Mouse (Mus musculus) adrenal gland, postnatal 25 days (tissue): ENCODE data around the gene Wdfy3. TPM values are rescaled to one million over a fixed set of nuclear protein-coding genes. Genes with fewer than 3 reads are reported as not detected.
"Not testable (repeated sequence)": the region's sequence is repeated elsewhere in the genome, so short reads cannot be mapped to it uniquely, and the experiment has no call there.

Experiments used
- DNase-seq: peaks from one replicate; pipeline ENCODE4 v3.0.0; 2021; ENCODE audit warnings: mixed read lengths
- total RNA-seq: library from RNA; stranded (reverse); gene quantifications from 2 replicates; pipeline ENCODE4 v1.2.3, GENCODE M21; 2021

Wdfy3 gene
- total RNA-seq, 1 experiment from 2014 or later = 54.3 TPM

DNA sequence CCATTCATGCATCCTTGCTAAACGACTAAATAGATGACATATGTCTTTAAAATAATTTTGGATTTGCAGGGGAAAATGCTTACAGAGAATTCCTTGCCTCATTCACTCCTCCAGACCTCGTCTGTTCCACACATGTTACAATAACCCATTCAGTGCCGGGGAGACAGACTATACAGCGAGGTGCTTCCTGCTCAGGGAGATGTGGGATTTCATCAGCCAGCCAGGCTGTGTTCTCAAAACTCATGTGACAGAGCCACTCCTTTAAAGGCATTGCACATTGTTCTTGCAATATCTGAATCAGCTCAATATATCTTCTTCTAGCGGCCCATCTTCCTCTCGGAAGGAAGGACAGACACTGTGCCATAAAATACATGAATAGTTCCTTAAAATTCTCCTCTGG is 70.8 kb downstream of the Wdfy3 start:
- no peak for DNase-seq

DNA sequence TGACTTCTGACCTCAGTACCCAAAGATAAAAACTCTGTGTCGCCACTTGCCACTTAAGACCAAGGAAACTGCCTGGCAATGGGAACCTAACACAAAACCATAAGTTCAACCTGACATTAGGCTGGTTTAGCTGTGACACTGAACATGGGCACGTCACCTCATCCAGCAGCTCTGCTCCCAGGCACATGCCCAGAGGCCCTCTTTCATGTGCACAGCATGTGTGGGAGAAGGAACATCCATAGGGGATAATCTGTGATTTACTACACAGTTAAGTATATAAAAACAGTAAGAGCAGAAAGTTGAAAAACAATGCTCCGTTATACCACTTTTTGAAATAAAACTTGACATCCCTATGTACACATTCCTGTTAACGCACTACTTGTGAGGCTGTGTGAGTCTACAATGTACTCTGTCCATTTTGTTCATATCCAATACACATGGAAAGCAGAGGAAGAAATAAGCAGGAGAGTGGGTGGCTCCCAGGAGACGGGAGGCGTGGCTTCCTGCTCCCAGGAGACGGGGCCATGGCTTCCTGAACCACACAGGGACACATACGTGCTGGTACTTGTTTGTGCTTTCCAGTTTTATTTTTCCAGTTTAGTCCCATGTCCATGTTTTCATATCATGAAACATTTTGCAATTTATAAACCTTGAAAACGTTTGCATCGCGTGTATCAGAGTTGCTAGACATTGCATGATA is 73.5 kb downstream of the Wdfy3 start:
- no peak for DNase-seq

DNA sequence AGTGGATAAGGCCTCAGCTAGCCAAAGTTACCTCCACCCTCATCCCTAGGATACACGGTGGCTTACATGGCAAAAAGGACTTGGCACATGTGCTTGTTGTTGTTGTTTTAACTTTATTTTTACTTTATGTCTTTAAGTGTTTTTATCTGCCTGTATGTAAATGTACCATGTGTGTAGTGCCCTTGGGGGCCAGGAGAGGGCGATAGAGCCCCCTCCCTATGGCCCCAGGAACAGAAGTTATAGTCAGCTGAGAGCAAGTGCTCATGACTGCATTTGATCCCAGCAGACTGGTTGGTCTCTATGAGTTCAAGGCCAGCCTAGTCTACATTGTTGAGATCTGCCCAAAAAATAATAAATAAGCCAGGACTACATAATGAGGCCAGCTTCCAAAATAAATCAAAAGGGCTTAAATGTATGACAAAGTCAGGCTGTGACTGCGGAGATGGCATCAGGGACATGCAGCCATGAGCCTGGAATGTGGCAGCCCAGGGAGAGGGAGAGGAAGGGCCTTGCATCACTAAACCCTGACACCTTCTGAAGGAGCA is 74.2 kb downstream of the Wdfy3 start:
- no peak for DNase-seq

DNA sequence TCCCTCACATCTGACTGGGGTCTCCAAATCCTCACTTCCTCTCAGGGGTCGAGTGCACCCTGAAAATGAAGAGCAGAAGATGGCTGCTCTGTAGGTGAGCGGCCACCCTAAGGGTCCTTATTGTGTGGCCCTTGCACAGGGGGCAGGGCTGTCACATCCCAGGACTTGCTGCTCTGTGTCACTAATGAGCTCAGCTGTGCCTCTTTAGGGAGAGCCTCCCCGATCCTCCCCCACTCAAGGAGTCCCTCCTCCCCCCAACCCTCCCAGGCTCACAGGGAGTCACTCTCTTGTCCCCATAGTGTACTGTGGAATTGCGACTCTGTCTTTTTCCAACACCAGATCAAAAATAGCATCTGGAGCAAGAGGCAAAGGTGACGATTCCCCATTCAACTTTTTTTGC is 75.7 kb downstream of the Wdfy3 start:
- no peak for DNase-seq

DNA sequence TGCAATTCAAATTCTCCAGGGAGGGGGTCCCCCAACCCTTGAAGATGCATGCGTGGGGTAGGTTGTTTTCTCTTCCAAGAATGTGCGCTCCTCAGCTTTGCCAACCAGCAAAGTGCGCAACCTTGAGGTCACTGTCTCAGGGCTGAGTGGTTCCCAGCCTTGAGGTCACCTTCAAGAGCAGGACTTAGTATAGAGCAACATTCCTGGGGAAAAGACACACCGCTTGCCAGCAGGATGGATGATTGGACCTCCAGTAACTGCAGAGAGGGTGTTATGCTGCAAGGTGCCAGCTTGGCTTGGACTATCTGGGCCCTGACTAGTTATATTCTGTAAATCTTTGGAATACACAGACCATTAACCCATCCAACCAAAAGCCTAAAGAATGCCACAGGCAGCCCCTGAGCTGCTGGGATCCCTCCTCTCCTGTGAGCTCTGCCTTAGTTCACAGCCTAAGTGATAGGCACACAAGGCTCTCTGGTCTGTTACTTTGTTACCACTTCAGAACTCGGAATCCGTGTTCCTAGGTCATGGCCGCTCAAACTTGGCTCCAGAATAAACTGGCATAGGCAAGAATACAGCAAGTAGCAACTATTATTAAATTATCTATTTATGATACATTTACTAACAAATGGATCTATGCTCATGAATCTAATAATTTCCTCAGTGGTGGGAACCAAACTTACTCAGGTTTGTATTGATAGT is 76.6 kb downstream of the Wdfy3 start:
- DNase-seq = no peak

DNA sequence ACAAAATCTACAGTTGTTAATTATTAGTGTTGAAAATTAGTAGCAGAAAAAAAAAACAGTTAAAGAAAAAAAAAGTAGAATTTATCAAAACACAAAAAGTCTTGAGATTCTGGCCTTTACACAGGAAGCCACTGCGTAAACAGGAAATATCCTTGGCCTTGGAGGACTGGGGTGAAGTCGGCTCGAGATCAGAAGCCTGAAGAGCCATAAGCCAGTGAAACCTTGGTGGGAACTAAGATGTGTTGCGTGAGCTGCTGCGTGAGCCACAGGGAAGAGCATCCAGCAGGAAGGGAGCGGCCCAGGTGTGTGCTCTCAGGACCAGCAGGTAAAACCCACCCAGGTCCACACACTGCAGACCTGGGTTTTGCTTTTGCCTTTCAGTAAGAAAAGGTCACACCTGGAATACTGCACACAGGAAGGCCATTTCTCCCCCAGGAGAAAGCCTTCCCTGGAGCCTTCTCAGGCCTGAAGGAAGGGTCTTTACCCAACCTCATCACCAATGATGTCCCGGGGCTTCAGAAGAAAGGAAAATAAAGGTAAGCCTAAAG is 79.3 kb downstream of the Wdfy3 start:
- no peak for DNase-seq

DNA sequence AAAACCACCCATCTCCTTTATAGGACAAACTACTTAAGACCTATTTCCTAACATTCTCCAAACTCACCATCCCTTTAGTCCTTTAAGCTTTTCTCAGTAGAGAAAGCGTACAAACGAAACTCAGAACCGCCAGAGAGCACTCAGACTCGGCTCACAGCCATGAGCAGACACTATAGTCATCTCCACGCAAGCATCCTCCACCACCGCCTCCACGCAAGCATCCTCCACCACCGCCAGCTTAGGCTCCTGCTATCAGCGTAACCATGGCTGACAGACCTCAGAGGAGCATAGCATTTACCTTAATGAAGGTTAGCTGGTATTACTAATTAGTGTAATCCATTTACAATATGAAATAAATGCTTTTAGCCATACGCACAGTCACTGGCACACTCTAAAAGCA is 81.2 kb downstream of the Wdfy3 start:
- no peak for DNase-seq

DNA sequence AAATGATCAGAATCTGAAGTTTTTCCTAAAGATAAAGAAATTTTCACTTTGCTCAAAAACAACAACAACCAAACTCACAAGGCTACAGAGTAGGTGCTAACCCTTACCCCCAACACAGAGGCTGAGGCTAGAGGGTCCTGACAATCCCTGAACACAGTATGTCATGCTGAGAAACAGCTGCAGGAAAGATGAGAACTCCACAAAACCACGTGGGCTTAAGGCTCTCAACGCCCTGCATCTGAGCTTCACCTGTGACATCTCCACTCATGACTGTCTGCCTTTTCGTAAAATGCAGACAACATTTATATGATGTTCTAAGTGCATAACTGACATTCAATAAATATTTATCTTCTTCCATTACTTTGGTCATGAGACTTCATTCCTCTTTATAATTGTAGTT is 83.0 kb downstream of the Wdfy3 start:
- no peak for DNase-seq

DNA sequence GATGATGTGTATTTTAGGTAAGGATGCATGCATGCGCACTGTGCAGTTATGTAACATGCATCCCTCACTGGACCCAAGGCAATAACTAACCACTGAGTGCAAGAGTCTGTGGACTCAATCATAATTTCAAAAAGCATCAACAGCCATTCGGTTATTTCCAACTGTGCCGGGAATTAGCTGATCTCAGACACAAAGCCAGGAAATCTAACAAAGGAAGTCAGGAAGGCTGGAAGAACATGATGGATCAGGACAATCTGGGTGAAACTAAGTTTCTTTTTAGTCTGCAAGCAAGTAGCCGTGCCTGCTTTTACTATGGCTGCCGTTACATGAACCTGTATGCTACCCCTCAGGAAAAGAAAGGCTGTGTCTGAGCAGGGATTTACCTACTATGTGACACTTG is 87.5 kb downstream of the Wdfy3 start:
- no peak for DNase-seq

DNA sequence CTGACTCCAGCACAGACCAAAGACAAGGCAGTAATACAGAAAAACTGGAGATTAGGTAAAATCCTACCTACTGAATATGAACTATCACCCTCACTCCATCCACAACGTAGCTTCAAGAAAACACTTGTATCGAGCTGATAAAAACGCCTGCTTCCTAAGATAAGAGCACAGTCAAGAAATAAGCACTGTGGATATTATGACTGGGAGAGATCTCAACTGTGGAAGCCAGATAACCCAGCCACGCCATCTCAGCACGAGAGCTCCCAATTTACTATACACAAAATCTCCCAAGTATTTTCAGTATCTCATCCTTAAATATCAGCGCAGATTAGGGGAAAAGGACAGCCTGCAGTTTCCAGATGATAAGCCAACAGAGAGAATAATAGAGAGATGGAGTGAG is 90.1 kb downstream of the Wdfy3 start:
- DNase-seq = no peak

DNA sequence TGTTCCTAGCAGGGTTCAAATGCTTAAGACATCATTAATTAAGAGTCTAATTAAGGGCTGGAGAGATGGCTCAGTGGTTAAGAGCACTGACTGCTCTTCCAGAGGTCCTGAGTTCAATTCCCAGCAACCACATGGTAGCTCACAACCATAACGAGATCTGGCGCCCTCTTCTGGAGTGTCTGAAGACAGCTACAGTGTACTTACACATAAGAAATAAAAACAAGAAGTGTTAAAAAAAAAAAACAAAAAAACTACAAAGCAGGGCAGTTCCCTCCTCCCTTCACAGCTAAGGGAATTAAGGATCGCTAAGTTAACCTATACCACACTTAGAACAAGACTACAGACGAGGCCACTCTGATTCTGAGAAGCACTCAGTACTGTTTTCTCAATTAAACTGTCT is 97.1 kb downstream of the Wdfy3 start:
- not testable (repeated sequence) for DNase-seq

DNA sequence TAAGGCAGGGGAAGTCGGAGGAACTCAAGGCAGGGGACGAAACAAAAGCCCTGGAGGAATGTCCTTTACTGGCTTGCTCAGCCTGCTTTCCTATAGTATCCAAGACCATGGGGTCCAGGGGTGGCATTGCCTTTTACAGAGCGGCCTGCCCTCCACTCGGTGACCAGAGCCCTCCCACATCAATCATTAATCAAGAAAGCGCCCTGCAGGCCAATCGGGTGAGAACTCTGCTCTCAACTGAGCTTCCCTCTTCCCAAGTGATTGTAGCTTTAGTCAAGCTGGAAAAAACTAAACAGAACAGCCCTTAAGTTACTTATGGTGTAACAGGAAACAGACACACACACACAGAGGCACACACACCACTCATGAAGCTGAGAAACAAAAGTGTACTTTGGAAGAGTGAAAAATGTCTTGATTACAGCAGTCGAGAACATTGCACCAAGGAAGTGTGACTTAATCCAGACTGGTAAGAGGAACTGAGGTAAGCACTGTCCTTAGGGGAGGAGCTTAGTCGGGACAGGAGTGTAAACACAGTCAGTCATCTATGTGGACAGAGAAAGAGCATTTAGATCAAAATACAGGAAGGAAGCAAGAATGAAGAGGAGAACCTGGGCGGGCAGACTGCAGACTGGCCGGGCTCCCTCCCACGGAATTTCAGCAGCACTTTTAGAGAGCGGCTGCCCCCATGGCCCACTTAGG is 101.4 kb downstream of the Wdfy3 start:
- DNase-seq = no peak

DNA sequence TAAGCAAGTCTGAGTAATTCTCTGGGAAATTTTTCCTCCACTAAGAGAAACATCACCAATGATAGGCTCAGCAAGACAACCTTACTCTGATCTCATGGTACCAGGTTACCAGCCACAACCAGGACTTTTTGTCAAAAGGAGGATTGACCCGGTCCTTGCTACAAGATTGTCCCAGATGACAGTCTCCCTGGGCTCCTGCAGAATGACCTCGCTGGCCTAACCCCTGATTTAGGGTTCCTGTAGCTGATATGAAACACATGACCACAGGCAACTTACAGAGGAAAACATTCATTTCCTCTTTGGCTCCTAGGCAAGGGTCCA is 101.9 kb downstream of the Wdfy3 start:
- no peak for DNase-seq

DNA sequence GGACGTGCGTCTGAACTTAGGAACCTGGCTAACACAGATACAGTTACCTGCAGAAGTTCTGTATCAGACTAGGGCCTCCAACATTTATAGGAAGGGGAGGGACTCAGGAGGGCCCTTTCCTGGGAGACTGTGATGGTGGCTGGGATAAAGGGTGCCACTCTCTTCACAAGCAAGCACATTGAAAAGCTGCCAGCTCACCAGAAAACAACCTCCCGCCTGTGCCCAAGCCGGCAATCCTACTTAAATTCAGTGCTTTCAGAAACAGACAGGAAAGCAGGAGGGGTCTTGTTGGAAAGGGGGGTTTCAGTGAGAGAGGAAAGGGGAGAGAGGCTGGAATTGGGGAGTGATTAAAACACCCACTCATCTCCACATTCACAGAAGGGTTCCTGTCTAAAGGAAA is 106.9 kb downstream of the Wdfy3 start:
- DNase-seq = no peak

DNA sequence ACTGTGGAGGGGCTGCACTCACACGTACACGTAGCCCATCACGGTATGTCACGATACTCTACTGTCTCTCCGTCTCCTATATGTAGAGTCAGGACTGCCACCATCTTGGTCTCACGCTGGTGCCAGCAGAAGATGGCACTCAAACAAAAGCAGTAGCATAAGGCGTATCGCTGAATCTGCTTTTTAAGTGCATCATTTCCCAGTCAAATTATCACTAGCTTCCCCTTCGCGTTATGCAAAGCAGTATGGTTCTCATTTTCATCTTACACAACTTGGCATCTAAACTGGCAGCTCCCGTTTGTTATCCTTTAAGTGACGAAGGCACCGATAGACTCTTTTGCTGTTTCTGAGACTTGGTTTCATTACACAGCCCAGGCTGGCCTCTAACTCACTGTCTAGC is 110.4 kb downstream of the Wdfy3 start:
- no peak for DNase-seq

DNA sequence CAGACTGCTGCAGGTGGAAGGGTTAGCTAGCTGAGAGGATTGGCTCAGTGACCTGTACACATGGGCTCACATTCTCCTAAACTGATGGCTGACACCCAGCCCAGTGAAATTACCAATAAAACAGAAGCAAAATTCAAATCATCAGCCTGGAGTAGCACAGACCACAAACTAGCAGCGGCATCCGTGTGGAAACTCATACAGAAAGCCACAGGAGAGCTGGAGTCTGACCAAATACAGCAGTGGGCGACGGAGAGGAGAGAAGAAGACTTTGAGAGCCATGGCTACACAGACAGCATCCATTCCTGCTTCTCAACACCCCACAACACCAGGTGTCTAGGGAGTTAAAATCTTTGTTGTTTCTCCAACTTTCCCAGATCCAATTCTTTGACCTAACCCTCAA is 110.8 kb downstream of the Wdfy3 start:
- DNase-seq = no peak

DNA sequence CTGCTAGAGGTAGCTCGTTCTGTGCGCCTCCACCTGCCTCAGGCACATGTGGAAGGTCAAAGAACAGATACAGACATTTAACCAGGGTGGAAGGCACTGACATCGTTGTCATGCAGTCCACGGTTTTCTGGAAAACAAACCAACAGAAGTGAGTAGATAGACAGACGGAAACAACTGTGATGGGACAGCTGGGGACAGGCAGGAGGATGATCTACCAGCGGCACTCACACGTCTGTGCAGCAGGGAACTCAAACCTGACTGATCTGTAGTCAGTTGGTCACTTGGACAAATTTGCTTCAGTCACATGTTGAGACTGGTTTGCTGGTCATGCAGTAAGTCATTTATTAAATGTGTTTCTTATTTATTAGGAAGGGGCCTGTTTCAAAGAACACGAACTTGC is 112.3 kb downstream of the Wdfy3 start:
- no peak for DNase-seq

DNA sequence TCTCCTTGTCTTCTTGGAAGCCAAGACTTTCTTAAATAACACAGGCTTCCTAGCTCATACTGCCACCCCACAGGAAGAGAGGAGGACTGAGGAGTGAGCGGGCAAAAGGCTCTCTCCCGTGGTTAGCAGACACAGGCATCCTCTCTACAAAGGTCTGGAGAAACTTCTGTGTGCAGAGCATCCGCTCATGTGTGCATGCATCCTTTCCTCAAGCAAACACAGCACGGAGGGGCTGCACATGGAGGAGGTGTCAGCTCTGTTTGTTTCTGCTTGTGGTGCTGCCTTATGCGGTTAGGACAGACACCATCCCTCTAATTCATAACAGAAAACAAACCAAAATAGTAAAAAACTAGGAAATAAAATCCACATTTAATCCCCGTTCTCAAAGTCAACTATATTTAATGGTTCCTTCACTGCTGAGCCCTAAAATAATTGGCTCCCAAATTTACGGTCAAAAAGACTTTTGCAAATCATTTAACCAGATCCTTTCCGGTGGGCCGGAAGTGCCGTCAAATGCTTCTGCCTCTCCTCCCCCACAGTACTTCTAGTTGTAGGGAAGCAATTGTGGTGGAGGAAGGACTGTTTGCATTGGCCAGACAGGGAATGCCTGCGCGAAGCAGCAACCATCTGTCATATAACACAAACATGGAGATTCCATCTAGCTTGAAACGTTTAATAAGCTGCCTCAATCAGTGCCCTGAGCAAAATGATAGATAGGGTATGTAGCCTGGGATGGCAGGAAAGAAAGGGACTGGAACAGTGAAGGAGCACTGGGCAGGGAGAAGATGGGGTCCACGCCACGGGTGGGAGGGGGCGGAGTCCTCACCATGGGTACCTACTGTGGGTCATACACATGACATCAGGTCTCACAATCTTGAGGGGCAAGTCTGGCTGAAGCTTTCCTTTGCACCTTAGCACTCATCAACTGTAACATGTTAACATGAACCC is 115.1 kb downstream of the Wdfy3 start:
- DNase-seq = no peak

DNA sequence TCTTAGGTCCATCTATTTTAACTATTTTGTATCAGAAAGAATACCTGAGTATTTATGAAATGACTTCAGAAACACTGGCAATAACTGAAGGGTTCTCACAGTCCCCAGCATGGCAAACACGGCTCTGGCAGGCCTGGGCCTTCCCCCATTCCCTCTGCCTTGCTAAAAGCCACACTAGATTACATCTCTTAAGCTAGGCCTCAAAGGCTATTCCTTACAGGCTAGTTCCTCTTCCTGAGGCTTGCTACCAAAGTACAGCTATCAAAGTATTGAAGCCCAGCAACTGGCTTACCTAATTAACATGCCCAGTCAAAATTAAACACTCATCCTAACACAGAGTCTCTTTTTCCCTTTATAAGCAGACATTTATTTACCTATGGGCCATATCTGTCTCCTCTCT is 117.8 kb downstream of the Wdfy3 start:
- no peak for DNase-seq

DNA sequence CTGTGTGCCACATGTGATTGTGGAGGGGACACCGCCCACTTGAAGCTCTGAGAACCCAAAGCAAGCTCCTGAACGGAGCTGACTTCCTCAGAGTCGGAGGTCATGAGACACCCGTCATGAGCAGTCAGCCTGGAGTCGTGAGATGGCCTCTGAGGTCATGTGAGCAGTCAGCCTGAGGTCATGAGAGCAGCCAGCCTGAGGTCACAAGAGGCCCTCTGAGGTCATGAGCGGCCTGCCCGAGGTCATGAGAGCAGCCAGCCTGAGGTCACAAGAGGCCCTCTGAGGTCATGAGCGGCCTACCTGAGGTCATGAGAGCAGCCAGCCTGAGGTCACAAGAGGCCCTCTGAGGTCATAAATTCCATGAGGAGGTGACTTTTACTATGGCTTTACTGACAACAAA is 120.4 kb downstream of the Wdfy3 start:
- DNase-seq = no peak

DNA sequence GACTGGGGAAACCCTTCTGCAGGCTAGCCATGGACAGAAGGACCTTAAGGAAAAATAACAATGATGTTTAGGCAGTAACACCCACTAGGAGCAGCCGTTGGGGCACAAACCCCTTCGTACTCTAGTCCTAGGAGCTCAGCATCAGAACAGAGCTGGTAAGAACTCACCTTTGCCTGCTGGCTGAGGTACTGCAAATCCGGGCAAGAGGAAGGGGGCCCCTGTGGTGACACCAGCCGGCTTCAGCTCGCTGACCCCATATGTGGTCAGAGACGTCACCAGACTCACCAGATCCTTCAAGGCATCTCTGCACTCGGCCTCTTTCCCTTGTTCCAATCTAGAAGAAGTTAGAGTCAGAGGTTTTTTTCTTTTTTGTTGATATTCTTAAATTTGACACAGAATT is 121.1 kb downstream of the Wdfy3 start:
- no peak for DNase-seq

DNA sequence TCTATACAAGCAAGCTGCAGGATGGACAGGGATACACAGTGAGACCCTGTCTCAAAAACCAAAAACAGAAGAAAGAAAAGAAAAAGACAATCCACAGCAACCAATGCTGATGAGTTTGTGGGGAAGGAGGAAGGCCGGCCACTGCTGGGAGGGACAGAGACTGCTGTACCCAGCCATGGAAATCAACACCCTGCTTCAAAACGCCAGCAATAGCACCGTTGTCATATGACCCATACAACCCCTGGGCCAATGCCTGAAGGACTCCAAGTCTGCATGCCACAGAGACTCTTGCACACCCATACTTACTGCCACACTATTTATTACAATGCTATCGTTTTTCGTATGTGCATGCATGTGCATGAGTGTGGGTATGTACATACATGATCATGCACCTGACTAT is 124.0 kb downstream of the Wdfy3 start:
- DNase-seq = no peak
